Mouse (Mus musculus) frontal cortex, postnatal 25 days (tissue): ENCODE measurements around the gene Mrpl20.

ENCODE experiments used
- DNase-seq, 2 experiments: peaks; one replicate each; pipeline ENCODE4 v3.0.0; 2022; ENCODE audit warnings: low spot score in 2 of 2

Mrpl20 gene

DNA sequence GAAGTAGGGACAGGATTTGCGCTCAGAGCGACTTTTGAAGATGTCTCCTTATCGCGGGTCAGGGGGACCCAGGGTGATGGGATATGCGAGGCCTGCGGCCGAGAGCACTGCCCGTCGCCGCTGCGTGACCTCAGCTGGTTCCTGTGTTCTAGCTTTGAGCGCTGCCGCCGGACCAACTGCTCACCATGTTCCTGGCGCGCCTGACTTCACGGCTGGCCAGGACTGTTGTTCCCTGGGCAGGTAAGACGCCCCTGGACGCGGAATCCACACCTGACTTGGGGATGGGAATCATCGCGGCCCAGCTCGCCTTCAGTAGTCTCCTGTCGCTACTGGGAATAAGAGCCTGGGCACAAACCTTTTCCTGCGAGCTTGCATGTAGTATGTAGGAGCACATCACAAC, 29.2 kb downstream of the Mrpl20 start:
- DNase-seq = no peak

DNA sequence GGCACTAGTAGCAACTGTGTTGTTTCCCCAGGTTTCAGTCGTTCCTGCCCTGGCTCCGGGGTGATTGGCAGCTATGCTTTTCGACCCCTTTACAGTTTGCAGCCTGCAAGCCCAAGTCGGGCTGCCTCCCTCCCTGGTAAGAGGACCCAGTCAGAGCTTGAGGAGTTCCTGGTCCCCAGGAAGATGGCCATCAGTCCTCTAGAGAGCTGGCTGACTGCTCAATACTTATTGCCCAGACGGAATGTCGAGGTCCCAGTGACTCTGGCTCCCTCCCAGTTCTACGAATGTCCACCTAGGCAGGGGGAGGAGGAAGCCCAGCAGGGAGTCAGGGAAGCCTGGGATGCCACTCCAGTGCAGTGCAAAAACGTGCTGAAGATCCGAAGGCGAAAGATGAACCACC, 29.6 kb downstream of the Mrpl20 start:
- no peak for DNase-seq

DNA sequence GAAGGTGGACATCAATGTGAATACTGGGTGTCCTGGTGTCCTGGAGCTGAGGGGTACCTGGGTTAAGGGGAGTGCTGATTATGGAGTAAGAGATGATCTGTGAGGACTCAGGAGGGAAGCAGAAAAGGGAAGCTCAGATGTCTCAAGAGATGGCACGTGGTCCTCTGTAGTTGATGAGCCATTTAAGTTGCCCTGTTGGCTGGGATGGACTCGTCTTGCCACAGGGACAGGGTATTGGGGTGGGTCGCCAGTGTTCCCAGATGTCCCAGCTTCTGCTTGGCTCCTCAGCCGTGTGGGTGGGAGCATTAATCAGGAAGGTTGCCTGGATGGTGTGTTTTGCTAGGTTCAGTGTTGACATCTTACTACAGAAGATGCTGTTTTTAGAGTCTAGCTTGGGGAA, 30.6 kb downstream of the Mrpl20 start:
- DNase-seq = no peak

DNA sequence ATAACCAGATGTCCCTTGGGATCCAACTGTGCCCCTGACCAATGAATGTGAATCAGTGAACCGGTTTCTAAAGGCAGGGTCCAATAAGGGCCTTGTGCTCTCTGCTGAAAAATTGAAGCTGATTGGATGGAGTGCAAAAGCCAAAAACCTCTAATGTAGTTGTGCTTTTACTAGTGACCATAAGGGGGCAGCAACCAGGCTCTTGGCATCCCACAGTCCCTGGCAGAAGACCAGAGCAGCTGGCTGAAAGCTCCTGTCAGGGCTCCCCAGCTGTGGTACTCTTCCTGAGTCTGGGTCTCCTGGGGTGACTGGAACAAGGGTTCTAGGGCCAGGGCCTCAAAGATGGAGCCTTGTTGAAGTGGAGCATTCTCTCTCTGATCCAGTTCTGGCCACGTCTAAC, 31.2 kb downstream of the Mrpl20 start:
- peak; percentile 37 to 65 for DNase-seq

DNA sequence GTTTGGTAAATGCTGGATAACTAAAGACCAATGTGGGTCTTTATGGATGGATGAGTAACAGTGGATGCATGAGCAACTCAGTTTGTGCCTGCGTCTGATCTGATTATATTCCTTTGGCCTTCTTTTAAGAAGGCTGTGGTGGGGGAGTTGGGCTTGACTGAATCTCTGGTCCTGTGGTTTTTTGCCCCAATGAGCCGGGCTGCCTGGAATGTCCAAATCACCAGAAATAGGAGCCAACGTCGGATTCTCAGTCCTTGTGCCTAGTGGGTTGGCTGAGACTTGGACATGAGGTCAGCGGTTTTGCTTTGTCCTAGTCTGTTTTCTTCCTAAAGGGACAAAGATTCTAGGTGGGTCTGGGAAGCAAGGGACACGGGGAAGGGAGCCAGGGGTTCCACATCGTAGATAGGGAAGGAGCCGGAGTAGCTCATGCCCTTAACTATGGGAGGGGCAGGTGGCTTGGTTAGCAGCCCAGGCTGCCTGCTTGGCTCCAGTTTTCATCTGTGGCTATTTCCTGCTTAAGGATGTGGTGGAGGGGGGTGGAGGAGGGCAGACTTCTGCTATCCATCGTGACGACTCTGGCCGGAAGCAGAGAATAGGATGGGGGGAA, 34.8 kb downstream of the Mrpl20 start:
- DNase-seq = no peak

DNA sequence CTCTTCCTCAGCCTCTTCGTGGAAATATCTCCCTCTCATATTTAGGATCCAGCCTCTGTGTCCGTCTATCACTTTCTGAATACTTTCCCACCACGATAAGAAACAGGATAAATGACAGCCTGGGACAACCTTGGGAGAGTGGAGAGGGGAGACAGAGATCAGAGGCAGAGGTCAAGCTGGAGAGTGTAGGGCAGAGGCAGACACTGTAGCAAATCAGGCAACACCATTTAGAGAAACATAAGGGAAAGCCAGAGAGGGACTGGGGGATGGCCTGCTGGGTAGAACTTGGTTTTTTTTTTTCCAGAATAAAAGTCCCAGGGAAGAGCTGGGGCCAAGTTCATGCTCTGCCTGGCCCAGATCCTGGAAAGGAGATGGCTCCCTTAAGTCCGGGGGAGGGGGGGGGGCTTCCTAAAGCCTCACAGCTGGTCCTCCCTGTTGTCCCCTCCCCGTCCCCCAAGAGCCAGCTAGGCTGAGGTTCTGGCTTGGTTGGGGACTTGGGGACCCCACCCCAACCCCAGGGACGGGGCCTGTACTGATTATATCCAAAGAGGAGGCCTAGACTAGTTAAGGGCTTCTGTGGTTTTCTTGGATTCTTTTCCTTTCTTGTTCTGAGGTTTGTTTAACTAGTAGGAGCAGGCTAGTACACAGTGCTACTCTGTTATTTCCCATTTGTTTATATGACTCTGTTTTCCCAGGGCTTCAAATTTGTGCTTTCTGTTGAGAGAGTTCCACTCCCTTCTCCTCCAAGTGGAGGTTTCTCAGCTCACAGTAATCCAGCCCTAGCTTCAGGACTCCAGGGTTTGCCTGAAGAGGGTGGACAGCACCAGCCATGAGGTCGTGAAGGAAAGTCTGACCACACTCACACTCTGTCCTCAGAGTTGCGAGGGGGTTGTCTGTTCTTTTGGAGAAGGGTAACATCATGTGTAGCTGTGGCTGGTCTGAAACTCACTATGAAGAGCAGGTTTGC, 35.8 kb downstream of the Mrpl20 start:
- no peak for DNase-seq

DNA sequence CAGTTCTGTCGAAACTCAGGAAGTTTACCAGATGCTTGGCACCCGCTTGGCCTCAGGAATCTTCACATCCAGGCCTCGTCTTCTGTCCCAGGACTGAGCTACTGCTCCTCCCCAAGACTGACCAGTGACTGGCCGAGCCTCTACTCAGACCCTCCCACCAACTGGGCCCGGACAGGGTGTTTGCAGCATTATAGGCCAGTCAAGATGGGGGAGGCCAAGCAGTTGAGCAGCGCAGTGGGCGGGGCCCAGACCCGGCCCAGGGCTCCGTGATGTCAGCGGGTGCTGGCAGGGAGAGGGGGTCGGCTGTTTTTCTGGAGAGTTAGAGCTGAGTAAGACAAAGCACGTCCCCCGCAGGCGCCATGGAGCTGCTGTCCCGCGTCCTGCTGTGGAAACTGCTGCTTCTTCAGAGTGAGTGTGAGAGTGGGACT, 36.8 kb downstream of the Mrpl20 start, which contains the start of gene Mxra8:
Mxra8 (plus strand) TSS at position 198 of the 428 bp plus-strand sequence.
- DNase-seq = no peak

DNA sequence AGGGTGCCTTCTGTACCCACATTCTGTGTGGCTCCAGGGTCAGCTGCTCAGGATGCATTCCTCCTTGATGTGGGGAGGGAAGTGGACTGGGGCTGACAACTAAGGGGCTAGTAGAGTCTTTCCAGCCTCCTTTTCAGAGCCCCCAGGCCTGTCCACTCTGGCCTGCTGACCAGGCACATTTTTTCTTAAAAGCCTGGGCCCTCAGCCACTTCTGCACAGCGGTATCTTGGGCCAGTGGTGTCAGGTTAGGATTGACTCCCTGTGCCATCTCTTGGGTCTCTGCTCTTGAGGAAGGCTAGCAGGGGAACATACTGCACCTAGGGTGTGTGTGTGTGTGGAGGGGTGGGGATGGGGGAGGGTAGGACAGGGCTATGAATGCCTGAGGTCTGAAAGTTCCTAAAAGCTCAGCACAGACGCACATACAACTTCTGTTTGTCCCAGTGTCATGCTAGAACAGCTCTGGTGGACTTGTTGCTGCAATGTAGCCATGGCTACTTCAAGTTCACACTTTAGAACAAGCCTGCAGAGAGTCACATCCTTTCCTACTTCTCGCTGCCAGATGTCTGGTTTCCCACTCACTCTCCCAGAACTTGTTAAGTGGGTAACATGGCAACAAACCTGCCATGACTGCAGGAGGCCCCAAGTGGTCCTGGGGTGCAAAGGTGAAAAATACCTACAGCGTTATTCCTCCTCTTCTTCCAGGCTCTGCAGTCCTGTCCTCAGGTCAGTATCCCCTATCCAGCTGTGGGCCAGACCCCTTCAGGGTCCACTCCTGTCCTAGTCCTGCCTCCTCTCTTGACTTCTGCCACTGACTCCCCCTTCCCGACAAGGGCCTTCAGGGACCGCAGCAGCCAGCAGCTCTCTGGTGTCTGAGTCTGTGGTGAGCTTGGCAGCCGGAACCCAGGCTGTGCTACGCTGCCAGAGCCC, 37.7 kb downstream of the Mrpl20 start:
- no peak for DNase-seq

DNA sequence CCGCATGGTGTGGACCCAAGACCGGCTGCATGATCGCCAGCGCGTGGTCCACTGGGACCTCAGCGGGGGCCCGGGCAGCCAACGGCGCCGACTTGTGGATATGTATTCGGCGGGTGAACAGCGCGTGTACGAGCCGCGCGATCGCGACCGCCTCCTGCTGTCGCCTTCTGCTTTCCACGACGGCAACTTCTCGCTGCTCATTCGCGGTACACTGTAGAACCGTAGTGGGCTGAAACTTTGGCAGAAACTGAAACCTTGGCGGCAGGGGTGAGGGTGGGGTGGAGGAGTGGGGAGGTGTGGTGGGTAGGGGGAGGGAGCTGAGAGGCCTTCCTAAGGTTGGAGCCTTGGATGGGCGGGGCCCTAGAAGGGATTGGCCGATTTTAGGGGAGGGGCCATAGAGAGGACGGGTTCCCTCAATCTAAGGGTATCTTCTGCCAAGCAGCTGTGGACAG, 38.4 kb downstream of the Mrpl20 start:
- no peak for DNase-seq

DNA sequence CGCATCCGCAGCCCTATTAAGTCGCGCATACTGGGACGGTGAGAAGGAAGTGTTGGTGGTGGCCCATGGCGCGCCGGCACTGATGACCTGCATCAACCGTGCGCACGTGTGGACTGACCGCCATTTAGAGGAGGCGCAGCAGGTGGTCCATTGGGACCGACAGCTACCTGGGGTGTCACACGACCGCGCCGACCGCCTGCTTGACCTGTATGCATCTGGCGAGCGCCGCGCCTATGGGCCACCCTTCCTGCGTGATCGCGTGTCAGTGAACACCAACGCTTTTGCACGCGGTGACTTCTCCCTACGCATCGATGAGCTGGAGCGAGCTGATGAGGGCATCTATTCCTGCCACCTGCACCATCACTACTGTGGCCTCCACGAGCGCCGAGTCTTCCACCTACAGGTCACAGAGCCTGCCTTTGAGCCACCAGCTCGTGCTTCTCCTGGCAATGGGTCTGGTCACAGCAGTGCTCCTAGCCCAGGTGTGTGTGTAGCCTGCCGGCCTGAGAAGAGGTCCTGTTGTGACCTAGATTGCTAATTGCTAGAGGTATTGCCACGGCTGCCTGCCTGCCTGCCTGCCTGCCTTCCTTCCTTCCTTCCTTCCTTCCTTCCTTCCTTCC, 39.1 kb downstream of the Mrpl20 start:
- DNase-seq = no peak

DNA sequence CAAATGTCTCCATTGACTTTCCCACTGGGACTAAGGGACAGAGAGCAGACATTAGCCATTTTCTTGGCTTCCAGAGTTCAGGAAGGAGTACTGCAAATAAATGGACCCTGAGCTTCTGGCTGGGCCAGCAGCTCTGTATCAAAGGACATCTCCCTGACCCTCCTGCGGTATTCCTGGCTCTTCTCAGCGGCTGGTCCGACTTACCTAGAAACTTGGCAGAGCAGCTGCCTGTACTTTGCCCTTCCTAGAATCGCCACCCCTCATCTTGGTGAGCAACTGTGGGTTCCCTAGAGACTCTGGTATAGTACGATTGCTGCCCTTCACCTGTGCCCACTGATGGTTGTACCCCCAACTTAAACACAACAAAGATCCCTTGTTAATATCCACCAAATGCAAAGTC, 40.6 kb downstream of the Mrpl20 start:
- DNase-seq = no peak

DNA sequence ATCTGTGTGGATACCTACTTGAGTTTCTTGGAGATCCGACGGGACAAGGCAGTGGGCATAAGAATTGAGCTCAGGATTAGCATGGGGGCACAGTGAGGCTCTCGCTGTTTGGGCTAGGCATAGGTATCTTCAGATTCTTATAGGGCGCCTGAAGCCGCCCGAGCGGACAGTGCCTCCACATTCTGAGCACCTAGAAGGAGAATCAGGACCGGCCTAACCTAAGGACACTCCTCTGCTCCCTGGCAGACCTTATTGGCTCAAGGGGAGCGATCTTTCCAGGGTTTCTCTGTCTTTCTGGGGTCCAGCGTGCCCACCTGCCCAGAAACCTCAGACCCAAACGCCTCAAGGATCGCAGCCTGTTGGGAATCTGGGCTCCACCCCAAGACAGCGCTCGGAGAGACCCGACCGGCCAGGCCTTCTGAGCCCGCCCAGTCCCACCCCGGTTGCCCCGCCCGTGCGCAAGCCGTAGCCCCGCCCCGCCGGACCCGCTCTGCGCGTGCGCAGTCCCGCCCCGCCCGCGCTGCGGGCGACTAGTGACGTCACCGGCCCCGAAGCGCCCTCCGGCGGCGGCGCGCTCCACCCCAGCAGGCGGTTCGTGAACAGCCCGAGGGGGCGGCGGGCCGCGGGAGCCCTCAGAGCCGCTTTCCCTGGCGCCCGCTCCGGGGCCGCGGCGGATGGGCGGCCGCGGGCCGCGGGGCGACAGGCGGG, 44.3 kb downstream of the Mrpl20 start, which contains the start of gene Dvl1:
Dvl1 (plus strand) TSS at position 532 of the 708 bp plus-strand sequence.
- peak; percentile 84 to 93 for DNase-seq

DNA sequence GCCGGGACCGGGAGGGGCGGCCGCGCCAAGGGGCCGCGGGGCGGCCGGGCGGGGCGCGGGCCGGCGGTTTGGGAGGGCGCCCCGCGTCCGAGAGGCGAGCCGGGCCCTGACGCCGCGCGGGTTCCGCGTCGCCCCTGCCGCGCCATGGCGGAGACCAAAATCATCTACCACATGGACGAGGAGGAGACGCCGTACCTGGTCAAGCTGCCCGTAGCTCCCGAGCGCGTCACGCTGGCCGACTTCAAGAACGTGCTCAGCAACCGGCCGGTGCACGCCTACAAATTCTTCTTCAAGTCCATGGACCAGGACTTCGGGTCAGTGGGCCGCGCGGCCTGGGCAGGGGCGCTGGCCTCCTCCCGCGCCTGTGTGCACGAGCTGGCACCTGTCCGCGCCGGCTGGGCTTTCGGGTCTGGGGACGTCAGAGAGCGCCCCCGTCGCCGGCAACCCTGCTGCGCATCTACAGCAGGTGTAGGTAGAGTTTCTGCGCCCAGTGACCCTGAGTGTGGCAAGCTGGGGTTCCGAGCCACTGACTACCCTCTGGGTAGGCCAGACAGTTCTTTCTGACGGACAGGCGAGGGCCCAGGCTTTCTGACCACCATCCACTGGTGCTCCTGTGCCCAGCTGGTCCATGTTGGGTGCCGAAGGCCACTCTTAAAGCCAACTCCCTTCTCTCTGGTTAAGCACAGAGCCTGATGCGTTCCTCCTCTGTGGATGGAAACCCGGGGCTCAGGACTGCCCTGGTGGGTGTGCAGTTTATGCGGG, 45.1 kb downstream of the Mrpl20 start:
- no peak for DNase-seq

DNA sequence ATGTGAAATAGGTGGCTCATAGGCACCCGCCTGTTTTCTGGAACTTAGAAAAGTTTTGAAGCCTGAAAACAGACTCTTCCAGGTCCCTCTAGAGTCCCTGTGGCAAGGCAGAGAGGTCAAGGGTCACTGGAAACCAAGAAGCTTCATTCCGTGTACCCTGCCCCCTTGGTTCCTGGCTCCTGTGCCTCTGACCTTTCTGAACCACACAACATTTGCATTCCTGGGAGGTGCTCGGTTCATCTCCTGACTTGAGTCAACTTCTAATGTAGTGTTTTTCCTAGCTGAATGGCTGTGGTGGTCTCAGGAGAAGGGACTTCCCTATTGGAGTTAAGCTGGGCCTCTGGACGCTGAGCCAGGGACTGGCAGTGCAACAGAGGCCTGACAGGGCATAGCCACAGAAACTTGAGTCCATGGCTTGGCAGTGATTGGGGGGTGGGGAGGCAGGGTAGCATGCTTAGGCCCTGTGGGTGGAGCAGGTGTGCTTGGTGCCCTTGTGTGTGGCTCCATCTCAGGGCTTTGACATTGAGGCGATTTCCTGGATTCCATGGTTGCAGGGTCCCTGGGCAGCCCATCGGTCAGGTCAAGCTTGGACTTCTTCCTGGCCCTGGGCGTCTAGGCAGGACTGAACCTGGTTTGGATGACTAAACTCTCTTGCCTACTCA, 45.9 kb downstream of the Mrpl20 start:
- no peak for DNase-seq

DNA sequence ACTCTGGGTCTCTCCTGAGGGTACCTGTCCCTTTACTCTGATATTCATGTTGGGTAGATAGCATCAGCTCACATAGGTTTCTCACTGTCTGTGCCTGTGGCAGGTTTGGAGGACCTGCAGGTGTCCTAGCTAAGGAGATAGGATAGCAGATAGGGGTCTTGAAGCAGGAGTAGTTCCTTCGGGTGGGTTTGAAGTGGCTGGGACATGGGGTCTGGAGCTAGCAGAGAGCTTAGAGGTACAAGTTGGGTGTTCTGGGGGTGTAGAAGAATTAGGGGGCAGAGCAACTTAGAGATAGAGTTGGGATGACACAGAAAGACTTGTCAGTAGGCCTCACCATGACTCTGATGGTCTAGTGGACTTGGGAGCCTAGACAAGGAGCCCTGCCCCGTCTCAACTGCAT, 46.7 kb downstream of the Mrpl20 start:
- DNase-seq = no peak

DNA sequence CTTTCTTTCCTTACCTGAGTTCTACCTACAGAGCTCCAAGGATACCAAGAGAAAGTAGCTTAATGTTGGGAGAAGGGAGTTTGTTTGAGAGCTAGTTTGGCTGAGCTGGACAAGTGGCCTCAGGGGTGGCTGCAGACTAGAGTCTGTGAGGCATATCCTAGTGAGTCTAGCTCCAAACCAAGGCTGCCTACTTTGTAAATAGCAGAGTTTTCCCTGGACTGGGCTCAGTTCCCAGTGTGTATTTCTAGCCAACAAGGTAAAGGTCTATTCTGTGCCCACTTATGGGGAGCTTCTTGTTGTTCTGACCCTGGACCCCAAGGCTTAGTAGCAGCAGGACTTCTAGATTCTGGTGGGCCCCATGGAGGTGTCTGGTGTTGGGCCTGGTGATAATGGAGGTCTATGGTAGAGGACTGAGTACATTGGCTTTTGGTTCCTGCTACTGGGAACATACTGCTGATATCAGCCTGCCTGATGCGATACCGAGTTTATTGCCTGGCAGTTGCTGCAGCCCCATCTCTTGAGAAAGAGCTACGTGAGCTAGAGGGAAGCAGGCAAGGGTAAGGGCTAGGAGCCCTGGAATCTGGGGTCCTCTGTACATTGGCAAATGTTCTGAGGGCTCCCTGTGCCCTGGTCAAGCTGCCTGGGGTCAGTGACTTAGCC, 47.2 kb downstream of the Mrpl20 start:
- no peak for DNase-seq

DNA sequence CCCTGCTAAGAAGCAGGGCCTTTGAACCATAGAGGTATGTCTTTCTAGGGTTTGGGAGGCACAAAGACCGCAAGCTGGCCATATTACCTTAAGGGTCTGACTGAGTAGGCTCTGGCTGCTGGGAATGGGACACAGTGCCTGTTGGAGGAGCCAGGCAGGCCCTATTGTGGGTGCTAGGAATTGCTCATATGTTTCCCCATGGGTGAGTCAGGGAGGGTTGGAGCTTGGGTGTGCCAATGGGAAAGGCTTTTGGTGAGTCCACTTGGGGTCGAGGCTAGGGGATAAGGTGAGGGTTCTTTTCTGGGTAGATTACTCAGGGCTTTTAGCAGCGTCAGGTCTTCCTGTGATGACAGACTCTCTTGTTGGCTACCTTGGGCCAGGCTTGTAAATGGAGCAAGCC, 48.7 kb downstream of the Mrpl20 start:
- DNase-seq = no peak

DNA sequence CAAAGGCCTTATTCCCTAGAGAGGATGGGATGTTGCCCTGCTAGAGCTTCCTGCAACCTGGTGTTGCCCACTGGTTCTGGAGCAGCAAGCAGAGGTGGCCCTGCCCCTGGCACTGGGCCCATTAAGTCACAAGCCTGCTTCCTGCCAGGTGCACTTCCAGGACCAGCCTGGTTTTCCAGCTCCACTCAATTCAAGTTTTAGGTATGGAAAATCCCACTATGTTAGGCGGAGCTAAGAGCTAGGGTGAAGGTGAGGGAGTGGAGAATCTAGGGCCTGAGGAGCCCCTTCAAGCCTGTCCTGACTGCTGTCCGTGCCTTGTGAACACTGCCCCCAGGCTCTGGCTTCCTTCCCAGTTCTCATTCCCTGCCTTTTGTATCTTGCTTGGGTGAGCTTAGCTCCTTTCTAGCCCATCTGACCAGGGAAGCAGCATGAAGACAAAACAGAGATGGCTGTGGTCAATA, 49.3 kb downstream of the Mrpl20 start:
- DNase-seq = no peak

DNA sequence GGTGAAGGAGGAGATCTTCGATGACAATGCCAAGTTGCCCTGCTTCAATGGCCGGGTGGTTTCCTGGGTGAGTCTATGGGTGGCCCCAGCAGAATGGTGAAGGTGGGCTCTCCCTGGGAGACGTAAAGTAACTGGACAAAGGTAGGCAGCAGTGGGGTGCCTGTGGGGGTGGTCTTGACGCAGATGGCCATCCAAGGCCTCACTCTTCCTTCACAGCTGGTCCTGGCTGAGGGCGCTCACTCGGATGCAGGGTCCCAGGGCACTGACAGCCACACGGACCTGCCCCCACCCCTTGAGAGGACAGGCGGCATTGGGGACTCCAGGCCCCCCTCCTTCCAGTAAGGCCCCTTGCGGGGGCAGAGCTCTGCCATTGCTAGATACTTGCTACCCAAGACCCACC, 50.7 kb downstream of the Mrpl20 start:
- no peak for DNase-seq
